Mouse (Mus musculus): ENCODE results near the gene Smim5.
A peak's percentile ranks its signal among the peaks of the same experiment; 100 is the strongest.

DNA sequence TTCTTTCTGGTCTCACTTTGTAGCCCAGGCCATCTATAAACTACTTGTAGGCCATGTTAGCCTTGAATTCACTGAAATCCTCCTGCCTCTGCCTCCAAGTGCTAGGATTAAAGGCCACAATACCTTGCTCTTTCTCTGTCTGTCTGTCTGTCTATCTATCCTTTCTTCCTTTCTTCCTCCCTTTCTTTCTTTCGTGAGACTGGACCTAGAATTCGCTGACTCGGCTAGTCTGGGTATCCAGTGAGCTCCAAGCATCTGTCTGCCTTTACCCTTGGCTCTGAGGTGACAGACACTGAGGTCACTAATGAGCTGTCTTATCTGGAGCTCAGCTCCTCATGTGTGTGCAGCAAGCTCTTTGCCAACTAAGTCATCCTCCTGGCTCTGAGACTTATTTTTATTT lies 23.8 kb upstream of the Smim5 start:
- TF ChIP-seq NRF1 (IDR thresholded peaks at IDR 0.05; ENCODE audit: low read depth, low read length) (no peak), ZNF384 (IDR thresholded peaks at IDR 0.05; ENCODE audit: low read depth, low read length) (no peak), KAT2A (IDR thresholded peaks at IDR 0.05; ENCODE audit: insufficient replicate concordance, low read length) (no peak), ZMIZ1 (IDR thresholded peaks at IDR 0.05; ENCODE audit: low read depth, low read length) (no peak), CTCF (conservative IDR thresholded peaks at IDR 0.05 in 1 of 2, IDR thresholded peaks at IDR 0.05 in 1 of 2; ENCODE audit: low read depth in 2 of 2, low read length in 2 of 2) (no peak), MYC (IDR thresholded peaks at IDR 0.05; ENCODE audit: low read depth, low read length) (no peak), ELF1 (IDR thresholded peaks at IDR 0.05; ENCODE audit: low read depth, low read length) (no peak), MAFK (IDR thresholded peaks at IDR 0.05; ENCODE audit: insufficient replicate concordance, low read length) (peak; percentile 85)

Measured in CH12.LX (cell line).